Mouse (Mus musculus) CH12.LX (cell line): ENCODE data around the gene Gm12166. TPM values are rescaled to one million over a fixed set of nuclear protein-coding genes. Genes with fewer than 3 reads are reported as not detected.

Source experiments
- DNase-seq: peaks from one replicate; pipeline ENCODE4 v3.0.0-alpha.2; 2013; ENCODE audit errors: extremely low read depth
- H3K27ac ChIP-seq: 2 replicates; pipeline ENCODE4 v1.5.1; 2012; ENCODE audit warnings: low read depth, mild to moderate bottlenecking, control low read depth, moderate library complexity; ENCODE audit not compliant: insufficient read depth
- H3K27me3 ChIP-seq: replicated peaks from 2 replicates; pipeline ENCODE3; 2012; ENCODE audit warnings: inconsistent platforms
- H3K36me3 ChIP-seq, 2 experiments: replicated peaks in 1 of 2; 2 replicates each; pipeline versions ENCODE3 to v1.6.1; 2012; ENCODE audit warnings: inconsistent platforms in 1 of 2, low read length in 1 of 2, mild to moderate bottlenecking in 1 of 2, mixed read lengths in 1 of 2, moderate library complexity in 1 of 2; ENCODE audit not compliant: control insufficient read depth in 1 of 2, insufficient read depth in 1 of 2
- H3K4me1 ChIP-seq, 2 experiments: 2 replicates each; pipeline ENCODE4 v1.6.1; 2012; ENCODE audit warnings: inconsistent platforms in 1 of 2, moderate library complexity in 1 of 2; ENCODE audit not compliant: insufficient read depth in 2 of 2, control insufficient read depth in 1 of 2
- H3K4me2 ChIP-seq: 2 replicates; pipeline ENCODE4 v1.6.1; 2012; ENCODE audit warnings: low read depth, mild to moderate bottlenecking, control low read depth; ENCODE audit not compliant: poor library complexity, insufficient read depth, severe bottlenecking
- H3K4me3 ChIP-seq, 3 experiments: fragments of 150-350 bp in 1 of 3; sonication (generic) in 1 of 3; replicated peaks in 1 of 3; 2 replicates each; pipeline versions ENCODE3 to v1.5.1; 2011 to 2012; ENCODE audit warnings: low read depth in 2 of 3, low read length in 2 of 3, mild to moderate bottlenecking in 2 of 3, moderate library complexity in 2 of 3, control low read depth in 1 of 3, improper control_type of control experiment in 1 of 3, inconsistent platforms in 1 of 3, mixed read lengths in 1 of 3; ENCODE audit not compliant: poor library complexity in 1 of 3
- H3K79me2 ChIP-seq: replicated peaks from 2 replicates; pipeline ENCODE4 v1.6.1; 2012; ENCODE audit warnings: mild to moderate bottlenecking, moderate library complexity; ENCODE audit not compliant: control insufficient read depth, poor library complexity, insufficient read depth, severe bottlenecking; ENCODE audit errors: extremely low read depth
- H3K9ac ChIP-seq: 2 replicates; pipeline ENCODE4 v1.6.1; 2012; ENCODE audit warnings: low read depth, mild to moderate bottlenecking, control low read depth, moderate library complexity; ENCODE audit not compliant: insufficient read depth
- H3K9me3 ChIP-seq: replicated peaks from 2 replicates; pipeline ENCODE3; 2012; ENCODE audit warnings: low read length, inconsistent platforms, mixed read lengths
- BHLHE40 ChIP-seq: IDR thresholded peaks from 2 replicates; pipeline ENCODE4 v1.6.1; 2011; ENCODE audit warnings: mild to moderate bottlenecking, low read depth, low read length, improper control_type of control experiment
- CTCF ChIP-seq, 2 experiments: IDR thresholded peaks in 1 of 2; conservative IDR thresholded peaks in 1 of 2; 2 replicates each; pipeline ENCODE4 v1.5.1; 2011 to 2012; ENCODE audit warnings: low read depth in 2 of 2, low read length in 2 of 2, improper control_type of control experiment in 1 of 2, inconsistent platforms in 1 of 2, mild to moderate bottlenecking in 1 of 2, moderate library complexity in 1 of 2
- E2F4 ChIP-seq: IDR thresholded peaks from 2 replicates; pipeline ENCODE4 v1.6.1; 2011; ENCODE audit warnings: low read depth, low read length, improper control_type of control experiment; ENCODE audit not compliant: insufficient replicate concordance
- ELF1 ChIP-seq: IDR thresholded peaks from 2 replicates; pipeline ENCODE4 v1.6.1; 2014; ENCODE audit warnings: low read depth, mild to moderate bottlenecking, inconsistent platforms, low read length, improper control_type of control experiment
- EP300 ChIP-seq: IDR thresholded peaks from 2 replicates; pipeline ENCODE4 v1.6.1; 2011; ENCODE audit warnings: low read length, improper control_type of control experiment
- ETS1 ChIP-seq: conservative IDR thresholded peaks from 2 replicates; pipeline ENCODE4 v1.6.1; 2012; ENCODE audit warnings: low read depth, mild to moderate bottlenecking, inconsistent platforms, low read length, improper control_type of control experiment, moderate library complexity
- GABPA ChIP-seq: IDR thresholded peaks from 2 replicates; pipeline ENCODE4 v1.6.1; 2012; ENCODE audit warnings: low read depth, low read length, improper control_type of control experiment, inconsistent platforms; ENCODE audit not compliant: insufficient replicate concordance
- IRF4 ChIP-seq: IDR thresholded peaks from 2 replicates; pipeline ENCODE4 v1.6.1; 2014; ENCODE audit warnings: low read depth, mild to moderate bottlenecking, inconsistent platforms, low read length, improper control_type of control experiment
- JUN ChIP-seq: IDR thresholded peaks from 2 replicates; pipeline ENCODE4 v1.6.1; 2011; ENCODE audit warnings: low read depth, mild to moderate bottlenecking, low read length, improper control_type of control experiment, moderate library complexity; ENCODE audit not compliant: insufficient read depth
- JUND ChIP-seq: conservative IDR thresholded peaks from 2 replicates; pipeline ENCODE4 v1.6.1; 2011; ENCODE audit warnings: low read depth, low read length, improper control_type of control experiment
- KAT2A ChIP-seq: IDR thresholded peaks from 2 replicates; pipeline ENCODE4 v1.6.1; 2012; ENCODE audit warnings: low read length, improper control_type of control experiment, inconsistent platforms; ENCODE audit not compliant: insufficient replicate concordance
- MEF2A ChIP-seq: IDR thresholded peaks from 2 replicates; pipeline ENCODE4 v1.6.1; 2014; ENCODE audit warnings: low read depth, mild to moderate bottlenecking, inconsistent platforms, low read length, improper control_type of control experiment, borderline replicate concordance
- MXI1 ChIP-seq: IDR thresholded peaks from 2 replicates; pipeline ENCODE4 v1.6.1; 2011; ENCODE audit warnings: mild to moderate bottlenecking, low read depth, low read length, improper control_type of control experiment
- MYC ChIP-seq: IDR thresholded peaks from 2 replicates; pipeline ENCODE4 v1.6.1; 2011; ENCODE audit warnings: low read depth, mild to moderate bottlenecking, improper control_type of control experiment, low read length
- NELFE ChIP-seq: IDR thresholded peaks from 2 replicates; pipeline ENCODE4 v1.6.1; 2011; ENCODE audit warnings: low read depth, low read length, improper control_type of control experiment
- POLR2AphosphoS2 ChIP-seq: IDR thresholded peaks from 2 replicates; pipeline ENCODE4 v1.6.1; 2011; ENCODE audit warnings: low read depth, low read length, improper control_type of control experiment
- RAD21 ChIP-seq: IDR thresholded peaks from 2 replicates; pipeline ENCODE4 v1.6.1; 2011; ENCODE audit warnings: low read depth, mild to moderate bottlenecking, low read length, improper control_type of control experiment, moderate library complexity
- RCOR1 ChIP-seq: conservative IDR thresholded peaks from 2 replicates; pipeline ENCODE4 v1.6.1; 2012; ENCODE audit warnings: low read depth, mild to moderate bottlenecking, inconsistent platforms, low read length, improper control_type of control experiment
- TBP ChIP-seq: conservative IDR thresholded peaks from 2 replicates; pipeline ENCODE4 v1.6.1; 2011; ENCODE audit warnings: low read depth, low read length, improper control_type of control experiment
- TCF12 ChIP-seq: IDR thresholded peaks from 2 replicates; pipeline ENCODE4 v1.6.1; 2014; ENCODE audit warnings: low read depth, mild to moderate bottlenecking, inconsistent platforms, low read length, improper control_type of control experiment
- USF1 ChIP-seq: IDR thresholded peaks from 2 replicates; pipeline ENCODE4 v1.6.1; 2014; ENCODE audit warnings: low read depth, mild to moderate bottlenecking, inconsistent platforms, low read length, improper control_type of control experiment
- USF2 ChIP-seq: conservative IDR thresholded peaks from 2 replicates; pipeline ENCODE4 v1.6.1; 2011; ENCODE audit warnings: low read depth, low read length, improper control_type of control experiment
- ZC3H11A ChIP-seq: IDR thresholded peaks from 2 replicates; pipeline ENCODE4 v1.6.1; 2012; ENCODE audit warnings: low read depth, mild to moderate bottlenecking, inconsistent platforms, low read length, improper control_type of control experiment
- ZKSCAN1 ChIP-seq: IDR thresholded peaks from 2 replicates; pipeline ENCODE4 v1.6.1; 2012; ENCODE audit warnings: low read depth, inconsistent platforms, low read length, improper control_type of control experiment, borderline replicate concordance
- ZMIZ1 ChIP-seq: IDR thresholded peaks from 2 replicates; pipeline ENCODE4 v1.6.1; 2012; ENCODE audit warnings: low read depth, mild to moderate bottlenecking, inconsistent platforms, low read length, improper control_type of control experiment
- ZNF384 ChIP-seq: IDR thresholded peaks from 2 replicates; pipeline ENCODE4 v1.6.1; 2012; ENCODE audit warnings: low read depth, low read length, improper control_type of control experiment, inconsistent platforms
- dilution Hi-C: fragments of 300-500 bp; cut with MboI; formaldehyde crosslinking; loops from 2 replicates; pipeline ENCODE4 v1.14.3; 2020; ENCODE audit warnings: low sequenced_read_pairs; ENCODE audit not compliant: extremely low pct_unique_long_range_greater_than_20kb, extremely low pct_ligation_motif_present
- in situ Hi-C: fragments of 300-500 bp; cut with MboI; formaldehyde crosslinking; loops from 3 replicates; pipeline ENCODE4 v1.14.3; 2019; ENCODE audit warnings: low sequenced_read_pairs, low pct_ligation_motif_present, low pct_unique_long_range_greater_than_20kb, mixed read lengths
- polyA plus RNA-seq: library from polyadenylated mRNA; unstranded; fragments of >175 nt; gene quantifications from 2 replicates; pipeline ENCODE4 v1.2.1, GENCODE M21; 2012; ENCODE audit warnings: low read depth; ENCODE audit not compliant: insufficient read length
- total RNA-seq, 2 experiments: library from RNA; depleted of rRNA; stranded (reverse); fragments of 300-350 nt in 1 of 2; fragments of >200 nt in 1 of 2; gene quantifications; 2 replicates each; pipeline ENCODE4 v1.2.3; 2012 to 2014

The Gm12166 gene
- total and polyA plus RNA-seq, 3 experiments: 2.3 to 19.0 (median 2.9) TPM

GRCm38 (mm10) chr11:46090036-46090725, 38.1 kb upstream of the Gm12166 start:
- Histone ChIP-seq H3K4me2 (no peak overlapping the region), H3K4me3 (no peak overlapping the region), H3K27me3 (no peaks in the 10 kb centered on the region), H3K27ac (no peak overlapping the region), H3K9ac (no peak overlapping the region), H3K9me3 (no peaks in the 10 kb centered on the region), H3K79me2 (no peaks in the 10 kb centered on the region), H3K4me1 (peaks cover 3 to 25% of the 10 kb centered on the region in 2 experiments; a peak in 3 of 4 replicates), H3K36me3 (no peaks in the 10 kb centered on the region)
- DNase-seq: no peak
- no peak for TF ChIP-seq NELFE
- TF ChIP-seq IRF4: no peak
- TF ChIP-seq ZKSCAN1: no peak
- TF ChIP-seq MXI1: no peak
- TF ChIP-seq E2F4: no peak
- no peak for TF ChIP-seq ZC3H11A
- no peak for TF ChIP-seq RCOR1
- no peak for TF ChIP-seq ZNF384
- no peak for TF ChIP-seq JUN
- no peak for TF ChIP-seq BHLHE40
- no peak for TF ChIP-seq CTCF (conservative IDR thresholded peaks at IDR 0.05 in 1 of 2, IDR thresholded peaks at IDR 0.05 in 1 of 2; ENCODE audit: low read depth in 2 of 2, low read length in 2 of 2)
- TF ChIP-seq TCF12: no peak
- no peak for TF ChIP-seq EP300
- no peak for TF ChIP-seq MYC
- no peak for TF ChIP-seq USF2
- TF ChIP-seq ZMIZ1: no peak
- TF ChIP-seq KAT2A: no peak
- TF ChIP-seq POLR2AphosphoS2: no peak
- no peak for TF ChIP-seq ELF1
- in situ Hi-C loops: no loop called here
- dilution Hi-C loops: no loop called here

- H3K36me3 ChIP-seq: no peaks in the 10 kb centered on the region
- no peaks in the 10 kb centered on the region for H3K9me3 ChIP-seq
- H3K4me2 ChIP-seq: no peak overlapping the region
- H3K4me1 ChIP-seq: peaks cover 3 to 33% of the 10 kb centered on the region in 2 experiments; a peak in 3 of 4 replicates
- H3K9ac ChIP-seq: no peak overlapping the region
- H3K27me3 ChIP-seq: no peaks in the 10 kb centered on the region
- in situ Hi-C loops: no loop called here
- H3K27ac ChIP-seq: no peak overlapping the region
- TF ChIP-seq KAT2A: no peak
- TF ChIP-seq EP300: no peak
- TF ChIP-seq MEF2A: no peak
- no peak for TF ChIP-seq TBP
- no peak for TF ChIP-seq CTCF (conservative IDR thresholded peaks at IDR 0.05 in 1 of 2, IDR thresholded peaks at IDR 0.05 in 1 of 2; ENCODE audit: low read depth in 2 of 2, low read length in 2 of 2)
- TF ChIP-seq USF1: no peak
- no peak for TF ChIP-seq RAD21
- TF ChIP-seq GABPA: no peak
- TF ChIP-seq POLR2AphosphoS2: no peak
- no peak for TF ChIP-seq JUND
- TF ChIP-seq MYC: no peak
- no peak for TF ChIP-seq ETS1
- TF ChIP-seq, all 38 proteins: peak for 0
- dilution Hi-C loops: no loop called here
- no peaks in the 10 kb centered on the region for H3K79me2 ChIP-seq
- H3K4me3 ChIP-seq: no peak overlapping the region
- DNase-seq: no peak
These were observed 37.1 kb upstream of the Gm12166 start for GRCm38 (mm10) chr11:46089081-46089713.
